Mouse (Mus musculus): ENCODE results near the gene Col5a2.
"Not testable (repeated sequence)": the region's sequence is repeated elsewhere in the genome, so short reads cannot be mapped to it uniquely, and the experiment has no call there.

Col5a2 gene

GRCm38 (mm10) chr1:45502865-45503332 is at the start of gene Col5a2:
Col5a2 (minus strand) TSS chr1:45503282.
- CTCF ChIA-PET = no interaction called here

- CTCF ChIA-PET = no interaction called here
Measured at GRCm38 (mm10) chr1:45550531-45550930, 47.4 kb upstream of the Col5a2 start.

- CTCF ChIA-PET = no interaction called here
Measured at GRCm38 (mm10) chr1:45541888-45542287, 38.8 kb upstream of the Col5a2 start.

- CTCF ChIA-PET = no interaction called here
Measured at GRCm38 (mm10) chr1:45541161-45541560, 38.1 kb upstream of the Col5a2 start.

GRCm38 (mm10) chr1:45531486-45531885 is 28.4 kb upstream of the Col5a2 start:
- CTCF ChIA-PET = no interaction called here

- CTCF ChIA-PET = not testable (repeated sequence)
Measured at GRCm38 (mm10) chr1:45527476-45527875, 24.4 kb upstream of the Col5a2 start.

GRCm38 (mm10) chr1:45523601-45524000 is 20.5 kb upstream of the Col5a2 start:
- CTCF ChIA-PET = no interaction called here

- CTCF ChIA-PET = interaction anchor here (0.6 kb wide), 1 partner anchor 31 kb away, joined by 3 read pairs; no protein-coding TSS in a partner anchor
Measured at GRCm38 (mm10) chr1:45521486-45521885, 18.4 kb upstream of the Col5a2 start.

- CTCF ChIA-PET = no interaction called here
Measured at GRCm38 (mm10) chr1:45502241-45502741, 791 bp downstream of the Col5a2 start.

GRCm38 (mm10) chr1:45501437-45501836 is 1.6 kb downstream of the Col5a2 start:
- CTCF ChIA-PET = no interaction called here

- CTCF ChIA-PET = no interaction called here
Measured at GRCm38 (mm10) chr1:45500456-45500855, 2.6 kb downstream of the Col5a2 start.

GRCm38 (mm10) chr1:45495025-45495424 is 8.1 kb downstream of the Col5a2 start:
- CTCF ChIA-PET = no interaction called here

- CTCF ChIA-PET = no interaction called here
Measured at GRCm38 (mm10) chr1:45492130-45492723, 10.9 kb downstream of the Col5a2 start.

- CTCF ChIA-PET = interaction anchor here (0.7 kb wide), 1 partner anchor 31 kb away, joined by 3 read pairs; no protein-coding TSS in a partner anchor
Measured at GRCm38 (mm10) chr1:45490451-45490850, 12.6 kb downstream of the Col5a2 start.

GRCm38 (mm10) chr1:45488291-45488690 is 14.8 kb downstream of the Col5a2 start:
- CTCF ChIA-PET = no interaction called here

- CTCF ChIA-PET = no interaction called here
Measured at GRCm38 (mm10) chr1:45483001-45483400, 20.1 kb downstream of the Col5a2 start.

GRCm38 (mm10) chr1:45481876-45482275 is 21.2 kb downstream of the Col5a2 start:
- CTCF ChIA-PET = no interaction called here

GRCm38 (mm10) chr1:45479087-45479486 is 24.0 kb downstream of the Col5a2 start:
- CTCF ChIA-PET = no interaction called here

- CTCF ChIA-PET = no interaction called here
Measured at GRCm38 (mm10) chr1:45472751-45473150, 30.3 kb downstream of the Col5a2 start.

- CTCF ChIA-PET = no interaction called here
Measured at GRCm38 (mm10) chr1:45460767-45461166, 42.3 kb downstream of the Col5a2 start.

GRCm38 (mm10) chr1:45455763-45456162 is 47.3 kb downstream of the Col5a2 start:
- CTCF ChIA-PET = no interaction called here

- CTCF ChIA-PET = no interaction called here
Measured at GRCm38 (mm10) chr1:45448856-45449255, 54.2 kb downstream of the Col5a2 start.

GRCm38 (mm10) chr1:45431922-45432321 is 71.2 kb downstream of the Col5a2 start:
- CTCF ChIA-PET = no interaction called here

- CTCF ChIA-PET = no interaction called here
Measured at GRCm38 (mm10) chr1:45430520-45430919, 72.6 kb downstream of the Col5a2 start.

Data from spleen, embryonic (tissue).